Mouse (Mus musculus) hindbrain, postnatal 0 days (tissue): ENCODE results near the gene Tle3. TPM values are rescaled to one million over a fixed set of nuclear protein-coding genes. Genes with fewer than 3 reads are reported as not detected.
A peak's percentile ranks its signal among the peaks of the same experiment; 100 is the strongest.

Experiments
- ATAC-seq: fragments of 200-750 bp; cut with Nextera tagmentation; 2 replicates; pipeline ENCODE4 v1.8.0; 2017; ENCODE audit warnings: mild to moderate bottlenecking, moderate TSS enrichment, moderate library complexity
- DNase-seq: peaks from one replicate; pipeline ENCODE4 v3.0.0-alpha.2; 2015; ENCODE audit warnings: low spot score
- H3K27ac ChIP-seq: fragments of 300-500 bp; sonication (generic); 2 replicates; pipeline ENCODE4 v1.5.1; 2014; ENCODE audit warnings: mild to moderate bottlenecking
- H3K27me3 ChIP-seq: fragments of 300-500 bp; sonication (generic); 2 replicates; pipeline ENCODE4 v1.6.1; 2014; ENCODE audit warnings: low read length, mixed read lengths; ENCODE audit not compliant: insufficient read depth
- H3K36me3 ChIP-seq: fragments of 300-500 bp; sonication (generic); 2 replicates; pipeline ENCODE4 v1.6.1; 2014; ENCODE audit warnings: low read length, mixed read lengths; ENCODE audit not compliant: insufficient read depth
- H3K4me1 ChIP-seq: fragments of 300-500 bp; sonication (generic); 2 replicates; pipeline ENCODE4 v1.6.1; 2014; ENCODE audit warnings: antibody characterized with exemption, low read length, mixed read lengths; ENCODE audit not compliant: insufficient read depth
- H3K4me2 ChIP-seq: fragments of 300-500 bp; sonication (generic); 2 replicates; pipeline ENCODE4 v1.6.1; 2014; ENCODE audit warnings: low read depth, mild to moderate bottlenecking, low read length, moderate library complexity, mixed read lengths
- H3K4me3 ChIP-seq: fragments of 300-500 bp; sonication (generic); 2 replicates; pipeline ENCODE4 v1.5.1; 2014; ENCODE audit warnings: low read length
- H3K9ac ChIP-seq: fragments of 300-500 bp; sonication (generic); replicated peaks from 2 replicates; pipeline ENCODE4 v1.6.1; 2014; ENCODE audit warnings: mild to moderate bottlenecking, low read length, moderate library complexity, mixed read lengths
- H3K9me3 ChIP-seq: fragments of 300-500 bp; sonication (generic); 2 replicates; pipeline ENCODE4 v1.6.1; 2016; ENCODE audit warnings: low read length, mixed read lengths
- CTCF ChIP-seq: IDR thresholded peaks from 2 replicates; pipeline ENCODE4 v1.5.1; 2016; ENCODE audit warnings: antibody characterized with exemption, control low read depth, low read depth
- WGBS: fragments of 180-500 bp; shearing (Covaris S2); extraction: QIAGEN DNeasy Blood & Tissue Kit; methylation state at CpG from one replicate; pipeline ENCODE4 v1.1.7; 2014; 5-methylcytosine and 5-hydroxymethylcytosine counted together
- polyA plus RNA-seq: library from polyadenylated mRNA; unstranded; fragments of >200 nt; fragmentation: Nextera tagmentation; extraction: Ambion mirVana; gene quantifications from 2 replicates; pipeline ENCODE4 v1.2.1, GENCODE M21; 2015
- total RNA-seq: library from RNA; depleted of rRNA; stranded (reverse); fragments of >200 nt; gene quantifications from 2 replicates; pipeline ENCODE4 v1.2.3, GENCODE M21; 2014

The Tle3 gene
- total and polyA plus RNA-seq, 2 experiments from 2014 or later, result 17.7 to 81.3 TPM

DNA sequence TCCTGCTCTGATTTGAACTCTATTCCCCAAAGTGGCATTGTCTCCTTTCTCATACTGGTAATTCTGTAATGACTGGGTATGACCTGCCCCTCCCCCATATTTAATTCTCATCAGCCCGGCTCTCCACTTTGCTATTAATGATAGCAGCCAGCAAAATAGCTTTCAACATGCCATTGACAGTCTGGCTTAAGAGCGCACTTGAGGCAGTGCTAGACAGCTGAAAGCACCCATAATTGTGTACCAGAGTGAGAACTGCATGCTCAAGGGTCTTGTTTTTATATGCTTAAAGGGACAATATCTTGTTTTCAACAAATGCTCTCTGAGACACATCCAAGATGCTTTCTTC lies 8.9 kb downstream of the Tle3 start:
- Histone ChIP-seq H3K36me3 (no peaks in the 10 kb centered on the region), H3K9ac (no peak overlapping the region), H3K4me3 (no peak overlapping the region), H3K4me1 (peaks cover 72% of the 10 kb centered on the region), H3K27ac (no peak overlapping the region), H3K27me3 (no peaks in the 10 kb centered on the region), H3K4me2 (peak overlapping the region; percentile 3; the same call in 1 of the 2 replicates), H3K9me3 (no peaks in the 10 kb centered on the region)
- DNase-seq (no peak), ATAC-seq (no peak)
- 42% methylated on average over 2 of the region's 2 CpGs for WGBS
- TF ChIP-seq CTCF, result no peak

DNA sequence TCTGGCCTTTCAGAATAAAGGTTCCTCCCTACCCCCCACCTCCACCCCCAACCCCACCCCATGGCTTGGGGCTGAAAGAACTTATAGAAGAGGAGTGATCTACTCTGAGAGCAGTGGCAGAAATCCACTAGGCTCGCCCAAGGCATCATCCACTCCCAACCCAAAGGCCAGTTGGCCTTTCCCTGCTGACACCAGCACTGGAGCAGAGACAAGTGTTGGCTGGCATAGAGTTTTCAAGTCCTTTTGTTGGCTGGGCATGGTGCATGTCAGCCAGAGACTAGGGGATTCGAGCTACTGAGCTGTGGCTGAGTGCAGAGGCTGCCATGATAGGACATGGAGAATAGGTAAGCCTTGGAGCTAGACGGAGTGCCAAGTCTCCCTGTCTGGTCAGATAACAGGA lies 9.3 kb downstream of the Tle3 start:
- Histone ChIP-seq H3K4me1 (peaks cover 72% of the 10 kb centered on the region), H3K9me3 (no peaks in the 10 kb centered on the region), H3K9ac (no peak overlapping the region), H3K4me3 (no peak overlapping the region), H3K4me2 (no peak overlapping the region), H3K27ac (no peak overlapping the region), H3K27me3 (no peaks in the 10 kb centered on the region), H3K36me3 (no peaks in the 10 kb centered on the region)
- DNase-seq (no peak), ATAC-seq (no peak)
- TF ChIP-seq CTCF, result no peak
- whole genome bisulfite sequencing, result 66% methylated on average over 3 of the region's 3 CpGs

DNA sequence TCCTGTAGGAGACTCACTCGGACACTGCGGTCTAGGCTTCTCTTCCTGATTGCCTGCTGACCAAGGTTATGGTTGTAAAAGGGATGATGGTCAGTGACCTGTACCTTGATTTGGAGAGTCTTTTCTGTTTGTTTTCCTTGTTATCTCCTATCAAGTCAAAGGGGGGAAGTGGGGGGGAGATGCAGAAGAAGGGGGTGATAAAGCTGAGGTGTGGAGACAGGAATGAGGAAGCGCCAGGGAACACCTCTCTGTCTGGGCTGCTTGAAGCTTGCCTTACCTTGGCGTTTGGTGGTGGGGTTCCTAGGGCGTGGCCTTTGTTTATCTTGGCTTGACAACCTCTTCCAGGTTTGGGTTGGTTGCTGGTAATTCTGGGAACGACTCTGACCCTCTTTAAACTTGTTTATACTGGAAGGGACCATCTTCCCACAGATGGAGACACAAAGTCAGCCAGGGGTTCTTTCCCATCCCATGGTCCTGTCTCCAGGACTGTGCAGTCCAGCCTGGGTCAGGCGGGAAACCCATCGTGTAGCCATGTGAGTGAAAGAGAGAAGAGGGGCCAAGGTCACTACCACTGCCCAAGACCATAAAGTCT lies 10.5 kb downstream of the Tle3 start:
- peaks cover 60% of the 10 kb centered on the region for H3K4me1 ChIP-seq
- H3K9ac ChIP-seq, result no peak overlapping the region
- no peak for TF ChIP-seq CTCF
- no peak for DNase-seq
- H3K36me3 ChIP-seq, result no peaks in the 10 kb centered on the region
- H3K9me3 ChIP-seq, result no peaks in the 10 kb centered on the region
- H3K27me3 ChIP-seq, result no peaks in the 10 kb centered on the region
- no peak overlapping the region for H3K27ac ChIP-seq
- H3K4me2 ChIP-seq, result no peak overlapping the region
- H3K4me3 ChIP-seq, result no peak overlapping the region
- 74% methylated on average over 8 of the region's 8 CpGs for WGBS
- ATAC-seq, result no peak

DNA sequence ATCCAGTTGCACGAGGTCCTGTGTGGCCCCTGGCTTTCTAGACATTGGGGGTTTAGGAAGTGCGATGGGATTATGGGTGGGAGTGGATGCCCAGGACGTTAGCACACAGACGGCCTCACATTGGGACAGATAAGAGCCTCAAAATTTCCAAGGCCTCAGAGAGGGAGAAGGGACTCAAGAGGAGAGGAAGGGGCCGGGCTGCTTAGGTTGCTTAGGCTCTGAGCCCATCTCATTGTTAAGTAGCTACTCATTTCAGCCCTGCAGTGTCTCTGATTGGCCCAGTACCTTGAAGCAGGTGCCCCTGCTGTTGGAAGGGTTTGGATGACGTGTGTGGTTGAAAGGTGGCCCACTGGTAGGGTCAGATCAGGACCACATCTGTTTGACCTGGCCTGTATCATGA lies 11.9 kb downstream of the Tle3 start:
- H3K27me3 ChIP-seq, result no peaks in the 10 kb centered on the region
- no peak overlapping the region for H3K4me3 ChIP-seq
- DNase-seq (no peak), ATAC-seq (no peak)
- 41% methylated on average over 6 of the region's 6 CpGs for WGBS
- H3K9me3 ChIP-seq, result no peaks in the 10 kb centered on the region
- no peak overlapping the region for H3K27ac ChIP-seq
- H3K36me3 ChIP-seq, result no peaks in the 10 kb centered on the region
- H3K4me1 ChIP-seq, result peaks cover 54% of the 10 kb centered on the region
- no peak for TF ChIP-seq CTCF
- H3K4me2 ChIP-seq, result no peak overlapping the region
- H3K9ac ChIP-seq, result no peak overlapping the region

DNA sequence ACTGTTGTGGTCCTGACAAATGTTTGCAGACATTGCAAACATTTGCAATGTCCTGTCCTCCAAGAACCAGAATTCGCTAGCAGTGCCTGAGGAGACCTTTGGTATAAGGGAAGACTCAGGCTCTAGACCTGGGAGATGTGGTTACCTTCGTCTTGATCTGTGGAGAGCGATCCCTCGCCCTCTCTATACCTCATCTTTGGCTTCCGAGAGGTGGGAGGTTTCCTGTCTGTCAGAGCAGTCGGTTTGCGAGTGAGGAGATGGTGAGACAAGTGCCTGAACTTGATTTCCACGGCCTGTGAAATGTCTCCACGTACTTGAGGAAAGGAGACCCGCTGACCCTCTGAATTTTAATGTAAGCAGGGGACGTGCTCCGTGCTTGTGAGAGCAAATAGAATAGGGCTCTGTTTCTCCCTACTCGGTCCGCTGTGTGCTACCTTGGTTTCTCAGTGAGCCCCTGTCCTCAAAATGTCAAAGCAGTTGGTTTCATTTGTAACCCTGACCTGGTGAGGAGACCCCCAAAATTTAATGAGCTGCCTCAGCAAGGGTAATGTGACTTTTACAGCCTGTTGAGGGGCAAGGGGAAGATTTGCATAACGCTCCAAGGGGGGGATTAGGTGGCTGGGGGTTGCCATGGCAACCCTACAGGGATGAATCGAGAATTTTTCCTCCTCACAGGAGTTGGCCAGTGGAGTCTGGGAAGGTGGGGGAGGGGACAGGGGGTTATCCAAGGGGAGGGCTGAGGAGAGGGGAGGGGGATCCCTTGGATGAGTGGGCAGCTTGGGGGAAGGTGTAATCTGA lies 12.7 kb downstream of the Tle3 start:
- H3K4me1 ChIP-seq, result peaks cover 50% of the 10 kb centered on the region
- no peak overlapping the region for H3K4me3 ChIP-seq
- ATAC-seq (peak; percentile 48), DNase-seq (peak; percentile 84)
- no peaks in the 10 kb centered on the region for H3K9me3 ChIP-seq
- no peaks in the 10 kb centered on the region for H3K36me3 ChIP-seq
- no peak overlapping the region for H3K27ac ChIP-seq
- peak overlapping the region; percentile 38 for H3K4me2 ChIP-seq
- TF ChIP-seq CTCF, result no peak
- H3K27me3 ChIP-seq, result no peaks in the 10 kb centered on the region
- no peak overlapping the region for H3K9ac ChIP-seq
- WGBS, result 22% methylated on average over 16 of the region's 16 CpGs

DNA sequence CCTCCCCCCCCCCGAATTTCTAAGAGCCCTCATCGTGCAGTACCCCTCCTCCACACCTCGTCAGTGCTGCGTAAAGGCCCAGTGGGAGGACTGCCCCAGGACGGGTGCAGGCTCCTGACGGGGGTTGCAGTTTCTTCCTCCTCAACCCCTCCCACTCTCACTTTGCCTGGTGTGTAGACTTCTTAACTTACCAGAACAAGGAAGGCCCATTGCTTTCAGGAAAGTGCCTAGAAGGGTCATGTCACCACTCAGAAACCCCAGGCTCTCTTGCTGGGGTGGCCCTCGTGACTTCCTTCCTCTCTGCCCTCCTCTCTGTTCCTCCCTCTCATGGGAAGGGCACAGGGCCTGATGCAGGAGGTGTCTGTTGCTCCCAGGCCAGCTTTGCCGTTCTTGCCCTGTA lies 13.6 kb downstream of the Tle3 start:
- no peak overlapping the region for H3K27ac ChIP-seq
- TF ChIP-seq CTCF, result no peak
- H3K9me3 ChIP-seq, result no peaks in the 10 kb centered on the region
- H3K27me3 ChIP-seq, result no peaks in the 10 kb centered on the region
- no peak for DNase-seq
- no peak overlapping the region for H3K9ac ChIP-seq
- H3K36me3 ChIP-seq, result no peaks in the 10 kb centered on the region
- peaks cover 41% of the 10 kb centered on the region for H3K4me1 ChIP-seq
- 20% methylated on average over 8 of the region's 8 CpGs for WGBS
- ATAC-seq, result no peak
- H3K4me2 ChIP-seq, result peak overlapping the region; percentile 38
- no peak overlapping the region for H3K4me3 ChIP-seq

DNA sequence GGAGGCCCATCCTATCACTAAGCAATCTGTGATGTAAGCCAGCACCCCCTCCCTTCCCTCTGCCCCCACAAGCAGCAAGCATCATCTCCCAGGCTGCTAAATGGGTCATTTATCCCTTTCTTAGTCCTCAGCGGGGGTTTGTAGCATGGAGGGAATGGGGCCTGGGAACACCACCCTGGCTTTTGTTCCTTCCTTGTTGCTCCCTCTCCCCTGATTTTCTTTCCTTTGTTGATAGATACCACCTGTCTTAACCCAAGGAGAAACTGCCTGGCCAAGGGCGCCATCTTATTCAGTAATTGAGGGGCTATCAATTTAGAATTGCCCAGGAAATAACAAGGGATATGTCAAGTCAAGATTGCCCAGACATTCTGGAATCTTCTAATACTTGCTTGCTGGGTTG lies 14.1 kb downstream of the Tle3 start:
- no peak overlapping the region for H3K4me2 ChIP-seq
- 56% methylated on average over 2 of the region's 2 CpGs for WGBS

More for the DNA sequence above, 14.1 kb downstream of the Tle3 start:
- Histone ChIP-seq H3K9ac (no peak overlapping the region), H3K27me3 (no peaks in the 10 kb centered on the region), H3K9me3 (no peaks in the 10 kb centered on the region), H3K4me3 (no peak overlapping the region), H3K4me1 (peaks cover 35% of the 10 kb centered on the region), H3K27ac (no peak overlapping the region), H3K36me3 (no peaks in the 10 kb centered on the region)
- DNase-seq (no peak), ATAC-seq (no peak)
- no peak for TF ChIP-seq CTCF
